ENCODE assay signal across 12 mouse cellular contexts in the genomic region with DNA sequence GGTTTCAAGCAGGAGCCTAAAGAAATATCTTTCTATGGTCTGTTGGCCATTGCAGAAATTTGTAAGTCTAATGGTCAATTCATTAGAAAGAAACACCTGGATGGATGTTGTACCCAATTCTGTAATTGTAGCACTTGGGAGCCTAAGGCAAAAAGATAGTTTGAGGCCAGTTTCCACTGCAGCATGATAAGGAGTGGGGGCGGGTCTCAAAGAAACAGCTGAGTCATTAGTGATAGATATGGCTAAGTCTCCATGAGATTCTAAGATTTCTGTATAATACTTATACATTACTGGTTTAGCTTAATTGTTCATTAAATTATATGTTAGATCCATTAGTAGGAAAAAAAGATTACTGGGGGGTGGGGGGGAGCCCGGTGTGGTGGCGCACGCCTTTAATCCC. TPM values are rescaled to one million over a fixed set of nuclear protein-coding genes. Genes with fewer than 3 reads are reported as not detected.
A peak's percentile ranks its signal among the peaks of the same experiment; 100 is the strongest.
DNase-seq lines count a peak whose midpoint lies in the region; ATAC-seq lines count a peak whose summit lies in the region.
"Had no signal": no experiment of that assay in that cellular context is flagged by ENCODE, and none has a peak within 500 bp of the region (broad histone marks: within the 10 kb centered on the region; RNA-seq: fewer than 3 reads in every experiment).

No protein-coding gene starts in this region.

- 77% methylated on average over 4 of the region's 4 CpGs for WGBS in heart, embryonic 13.5 days
- 92% methylated on average over 4 of the region's 4 CpGs for WGBS in midbrain, embryonic 11.5 days
- 91% methylated on average over 4 of the region's 4 CpGs for WGBS in midbrain, embryonic 15.5 days
- WGBS in embryonic facial prominence, embryonic 13.5 days: 84% methylated on average over 4 of the region's 4 CpGs
- WGBS in stomach, embryonic 15.5 days: 76% methylated on average over 4 of the region's 4 CpGs

- H3K9ac ChIP-seq in heart, embryonic 13.5 days: peak overlapping the region; percentile 79; the same call in 1 of the 2 replicates
- H3K9ac ChIP-seq in midbrain, embryonic 11.5 days (ENCODE audit: low read length): no peak overlapping the region
- no peak overlapping the region for H3K9ac ChIP-seq in midbrain, embryonic 15.5 days
- no peak overlapping the region for H3K9ac ChIP-seq in embryonic facial prominence, embryonic 13.5 days
- no peak overlapping the region for H3K9ac ChIP-seq in stomach, embryonic 15.5 days

- H3K4me3 ChIP-seq in heart, embryonic 13.5 days: peak overlapping the region; percentile 92
- no peak overlapping the region for H3K4me3 ChIP-seq in midbrain, embryonic 11.5 days (ENCODE audit: low read depth, low read length)
- H3K4me3 ChIP-seq in midbrain, embryonic 15.5 days: no peak overlapping the region
- H3K4me3 ChIP-seq in embryonic facial prominence, embryonic 13.5 days: no peak overlapping the region
- H3K4me3 ChIP-seq in stomach, embryonic 15.5 days (replicated peaks): no peak overlapping the region

- H3K36me3 ChIP-seq in heart, embryonic 13.5 days: peaks cover 21% of the 10 kb centered on the region
- H3K36me3 ChIP-seq in midbrain, embryonic 11.5 days (ENCODE audit: control insufficient read depth, insufficient read depth, low read length): 0 out of 2 replicates have a peak, but pooled peaks cover 2% of the 10 kb centered on the region
- no peaks in the 10 kb centered on the region for H3K36me3 ChIP-seq in midbrain, embryonic 15.5 days (replicated peaks)
- peaks cover 7% of the 10 kb centered on the region for H3K36me3 ChIP-seq in embryonic facial prominence, embryonic 13.5 days
- peaks cover 7% of the 10 kb centered on the region; the same call in 1 of the 2 replicates for H3K36me3 ChIP-seq in stomach, embryonic 15.5 days

- H3K4me1 ChIP-seq in heart, embryonic 13.5 days: peaks cover 45% of the 10 kb centered on the region
- peaks cover 17% of the 10 kb centered on the region for H3K4me1 ChIP-seq in midbrain, embryonic 11.5 days (ENCODE audit: control insufficient read depth, insufficient read depth, low read length)
- H3K4me1 ChIP-seq in midbrain, embryonic 15.5 days: peaks cover 23% of the 10 kb centered on the region
- H3K4me1 ChIP-seq in embryonic facial prominence, embryonic 13.5 days: peaks cover 34% of the 10 kb centered on the region
- peaks cover 24% of the 10 kb centered on the region for H3K4me1 ChIP-seq in stomach, embryonic 15.5 days

- no peaks in the 10 kb centered on the region for H3K9me3 ChIP-seq in heart, embryonic 13.5 days
- no peaks in the 10 kb centered on the region for H3K9me3 ChIP-seq in midbrain, embryonic 11.5 days (ENCODE audit: control insufficient read depth, low read length)
- no peaks in the 10 kb centered on the region for H3K9me3 ChIP-seq in midbrain, embryonic 15.5 days
- no peaks in the 10 kb centered on the region for H3K9me3 ChIP-seq in embryonic facial prominence, embryonic 13.5 days
- H3K9me3 ChIP-seq in stomach, embryonic 15.5 days: no peaks in the 10 kb centered on the region

- peak overlapping the region; percentile 80 for H3K4me2 ChIP-seq in heart, embryonic 13.5 days
- peak overlapping the region; percentile 9; the same call in 1 of the 2 replicates for H3K4me2 ChIP-seq in midbrain, embryonic 11.5 days
- no peak overlapping the region for H3K4me2 ChIP-seq in midbrain, embryonic 15.5 days
- H3K4me2 ChIP-seq in embryonic facial prominence, embryonic 13.5 days: peak overlapping the region; percentile 69; the same call in 1 of the 2 replicates
- peak overlapping the region; percentile 62 for H3K4me2 ChIP-seq in stomach, embryonic 15.5 days

- no peaks in the 10 kb centered on the region for H3K27me3 ChIP-seq in heart, embryonic 13.5 days (replicated peaks)
- no peaks in the 10 kb centered on the region for H3K27me3 ChIP-seq in midbrain, embryonic 11.5 days (ENCODE audit: control insufficient read depth, insufficient read depth, low read length)
- no peaks in the 10 kb centered on the region for H3K27me3 ChIP-seq in midbrain, embryonic 15.5 days (replicated peaks)
- no peaks in the 10 kb centered on the region for H3K27me3 ChIP-seq in embryonic facial prominence, embryonic 13.5 days
- H3K27me3 ChIP-seq in stomach, embryonic 15.5 days (replicated peaks): no peaks in the 10 kb centered on the region

- ATAC-seq in heart, embryonic 13.5 days (ENCODE audit: extremely low read depth, insufficient number of reproducible peaks, low FRiP score, low TSS enrichment): no peak
- ATAC-seq in midbrain, embryonic 11.5 days (ENCODE audit: low FRiP score): no peak
- ATAC-seq in midbrain, embryonic 15.5 days (replicated peaks): no peak
- ATAC-seq in embryonic facial prominence, embryonic 13.5 days (ENCODE audit: insufficient number of reproducible peaks, insufficient read depth, low FRiP score, low TSS enrichment, low read depth): no peak
- no peak for ATAC-seq in stomach, embryonic 15.5 days (ENCODE audit: insufficient read depth, low FRiP score, low read depth)

- H3K27ac ChIP-seq in heart, embryonic 13.5 days (replicated peaks): no peak overlapping the region
- no peak overlapping the region for H3K27ac ChIP-seq in midbrain, embryonic 11.5 days (ENCODE audit: low read depth, low read length)
- H3K27ac ChIP-seq in midbrain, embryonic 15.5 days: no peak overlapping the region
- H3K27ac ChIP-seq in embryonic facial prominence, embryonic 13.5 days: no peak overlapping the region
- no peak overlapping the region for H3K27ac ChIP-seq in stomach, embryonic 15.5 days

- intact Hi-C loops in heart, postnatal 36 days (cut with DNase I): no loop called here

- no peak for DNase-seq in heart, postnatal 36 days
- DNase-seq in midbrain, embryonic 11.5 days (ENCODE audit: low spot score, missing footprints): no peak
- DNase-seq in MN1 (ENCODE audit: low spot score): no peak
- DNase-seq in layer of hippocampus, adult 9-10 months (ENCODE audit: low spot score): no peak
- DNase-seq: adrenal gland, postnatal 10 days; cerebellum, postnatal 10 days; lung, postnatal 14 days; right cerebral cortex, postnatal 25 days had no signal

RNA-seq across cellular contexts. Expression of gene Cks2, which starts 3.2 kb away (rescaled TPM):
- 272 and 303 TPM in 2 replicates for polyA plus RNA-seq in heart, embryonic 13.5 days (2015; fragmentation: Nextera tagmentation; extraction: Ambion mirVana)
- 1 to 10 TPM; 1.6 to 1.8 TPM for total RNA-seq in heart, postnatal 36 days (2021)
- polyA plus RNA-seq in midbrain, embryonic 11.5 days (2014; fragmentation: Nextera tagmentation; extraction: Ambion mirVana): 364 and 404 TPM in 2 replicates
- 36.9 and 42.6 TPM in 2 replicates for polyA plus RNA-seq in midbrain, embryonic 15.5 days (2015; fragmentation: Nextera tagmentation; extraction: Ambion mirVana)
- polyA plus RNA-seq in embryonic facial prominence, embryonic 13.5 days (2015; fragmentation: Nextera tagmentation; extraction: Ambion mirVana): 328 and 339 TPM in 2 replicates
- 304 and 342 TPM in 2 replicates for polyA plus RNA-seq in stomach, embryonic 15.5 days (2015; fragmentation: Nextera tagmentation; extraction: Ambion mirVana)

RNA-seq across cellular contexts. Expression of gene Secisbp2, which starts 3.3 kb away (rescaled TPM):
- 22.9 and 24.7 TPM in 2 replicates for polyA plus RNA-seq in heart, embryonic 13.5 days (2015; fragmentation: Nextera tagmentation; extraction: Ambion mirVana)
- 10 to 100 TPM; 12.6 to 14.2 TPM for total RNA-seq in heart, postnatal 36 days (2021)
- 22.7 and 28.5 TPM in 2 replicates for polyA plus RNA-seq in midbrain, embryonic 11.5 days (2014; fragmentation: Nextera tagmentation; extraction: Ambion mirVana)
- 32.0 and 33.0 TPM in 2 replicates for polyA plus RNA-seq in midbrain, embryonic 15.5 days (2015; fragmentation: Nextera tagmentation; extraction: Ambion mirVana)
- polyA plus RNA-seq in embryonic facial prominence, embryonic 13.5 days (2015; fragmentation: Nextera tagmentation; extraction: Ambion mirVana): 36.1 and 38.3 TPM in 2 replicates
- 27.1 and 27.3 TPM in 2 replicates for polyA plus RNA-seq in stomach, embryonic 15.5 days (2015; fragmentation: Nextera tagmentation; extraction: Ambion mirVana)
